Mouse (Mus musculus) kidney, postnatal 4 days (tissue): ENCODE data around the gene Rbm10.

Experiments used
- DNase-seq, 2 experiments: peaks; one replicate each; pipeline ENCODE4 v3.0.0; 2021; ENCODE audit warnings: mixed read lengths in 2 of 2

The Rbm10 gene

DNA sequence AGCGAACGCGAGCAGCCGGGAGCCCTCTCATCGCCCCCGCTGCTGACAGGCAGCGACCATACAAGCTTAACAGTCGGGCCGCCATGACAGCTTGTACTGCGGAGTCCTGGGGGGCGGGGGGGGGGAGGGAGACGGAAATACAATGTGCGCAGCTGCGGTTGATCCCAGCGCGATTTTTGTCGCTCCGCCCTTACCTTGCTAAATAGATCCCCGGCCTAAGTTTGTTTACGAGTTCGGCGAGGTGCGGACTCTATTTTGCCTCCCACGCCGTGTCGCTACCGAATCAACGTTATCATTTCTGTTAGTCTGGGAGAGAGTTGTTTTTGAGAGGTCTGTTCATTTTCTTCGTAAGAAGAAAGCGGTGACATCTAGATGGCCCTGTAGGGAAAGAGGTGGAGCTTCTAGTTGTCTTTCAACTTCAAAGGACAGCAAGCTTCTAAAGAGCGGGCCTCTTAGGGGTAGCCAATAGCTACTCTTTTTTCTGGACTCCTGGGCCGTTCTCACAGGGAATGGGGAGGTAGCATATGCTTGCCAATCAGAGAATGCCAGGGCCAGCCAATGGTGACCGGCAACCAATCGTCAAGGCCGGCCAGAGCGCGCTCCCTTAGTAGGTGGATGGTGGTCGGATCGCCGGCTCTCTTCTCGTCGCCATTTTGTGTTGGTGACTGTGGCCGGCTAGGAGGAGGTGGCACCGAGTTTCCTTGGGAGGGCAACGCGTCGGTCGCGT, at the start of gene Rbm10, which contains the start of gene Ndufb11:
Gene Rbm10 (plus strand): TSS at position 328 of the 727 bp plus-strand sequence.
Gene Ndufb11 (minus strand): TSS at position 444 of the 727 bp plus-strand sequence.
- peak; percentile 80 to 90 for DNase-seq

DNA sequence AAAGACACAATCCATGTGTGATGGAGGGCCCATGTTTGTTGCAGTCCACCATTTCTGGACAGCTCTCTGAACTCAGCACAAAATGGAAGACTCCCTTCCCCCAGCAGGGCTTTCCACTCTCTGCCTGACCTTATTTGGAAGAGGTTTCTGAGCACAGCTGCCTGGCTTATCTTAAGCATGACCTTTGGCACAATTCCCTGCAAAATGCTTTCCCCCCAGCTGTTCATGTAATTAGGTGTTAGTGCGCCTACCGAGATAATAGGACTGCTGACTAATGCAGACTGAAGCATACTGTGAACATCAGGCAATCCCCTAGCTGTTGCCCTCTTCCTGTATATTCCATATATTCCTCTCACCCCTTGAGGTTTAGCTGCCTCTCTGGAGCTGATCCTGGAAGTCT, 46.3 kb upstream of the Rbm10 start:
- DNase-seq: peak in 1 of 2 experiments; percentile 9

DNA sequence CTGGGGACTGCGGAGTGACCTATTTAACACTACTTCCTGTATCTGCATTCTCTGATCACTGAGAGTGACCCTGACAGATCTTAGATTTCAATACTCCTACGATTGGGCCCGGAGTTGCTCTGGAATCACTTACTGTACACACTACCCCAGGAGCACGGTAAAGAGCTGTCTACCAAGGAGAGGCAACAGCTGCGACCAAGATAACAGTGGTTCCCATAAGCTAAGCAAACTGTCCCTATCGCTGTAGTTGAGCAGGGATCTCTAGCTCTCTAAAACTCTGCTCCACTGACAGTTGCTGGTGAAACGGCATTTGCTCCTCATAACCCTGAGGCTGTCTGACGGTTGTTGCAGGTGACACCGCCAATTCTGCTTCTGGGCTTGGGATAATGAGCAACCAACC, 44.6 kb upstream of the Rbm10 start:
- DNase-seq: no peak

DNA sequence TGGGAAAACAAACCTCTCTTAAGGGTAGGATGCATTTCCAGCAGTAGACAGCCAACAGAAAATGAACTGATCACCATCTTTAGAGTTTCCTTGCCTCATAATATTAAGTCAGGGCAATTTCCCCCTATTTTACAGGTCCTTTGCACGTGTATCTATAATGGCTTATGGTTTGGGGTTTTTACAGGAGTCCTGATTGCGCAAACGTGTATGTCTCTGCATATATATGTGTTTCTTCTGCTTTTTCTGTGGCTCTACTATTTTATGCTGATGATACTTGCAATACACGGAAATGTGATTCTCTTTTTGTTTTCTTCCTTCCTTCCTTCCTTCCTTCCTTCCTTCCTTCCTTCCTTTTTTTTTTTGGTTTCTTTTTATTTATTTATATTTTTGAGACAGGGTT, 43.4 kb upstream of the Rbm10 start:
- no peak for DNase-seq

DNA sequence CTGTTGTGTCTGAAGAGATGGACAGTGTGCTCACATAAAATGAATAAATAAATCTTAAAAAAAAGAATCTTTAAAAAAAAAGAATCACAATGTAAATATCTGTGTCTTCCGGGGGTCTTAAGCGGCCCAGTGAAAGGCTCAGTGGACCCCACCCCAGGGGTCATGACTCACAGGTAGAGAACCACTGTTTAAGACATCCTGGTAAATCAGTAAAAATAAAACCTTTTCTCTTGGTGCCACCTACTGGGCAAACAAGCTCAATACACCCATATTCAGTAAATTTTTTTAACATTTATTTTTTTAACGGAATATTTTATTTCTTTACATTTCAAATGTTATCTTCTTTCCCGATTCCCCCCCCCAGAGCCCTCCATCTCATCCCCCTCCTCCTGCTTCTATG, 29.3 kb upstream of the Rbm10 start:
- no peak for DNase-seq

DNA sequence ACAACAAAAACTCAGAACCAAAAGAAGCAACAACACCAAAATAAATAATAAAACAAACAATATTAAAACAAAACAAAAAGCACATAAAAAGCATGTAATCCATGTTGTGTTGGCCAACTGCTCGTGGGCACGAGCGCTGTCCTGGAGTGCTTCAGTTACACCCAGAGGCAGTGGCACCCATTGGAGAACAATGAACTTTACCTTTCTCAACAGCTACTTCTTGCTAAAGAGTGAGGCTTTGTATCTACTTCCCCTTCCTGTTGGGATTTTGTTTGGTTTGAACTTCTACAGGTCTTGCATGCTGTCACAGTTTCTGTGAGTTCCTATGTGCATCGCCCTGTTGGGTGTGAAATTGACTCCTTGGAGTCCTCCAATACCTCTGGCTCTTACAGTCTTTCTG, 8.8 kb upstream of the Rbm10 start:
- DNase-seq: no peak

DNA sequence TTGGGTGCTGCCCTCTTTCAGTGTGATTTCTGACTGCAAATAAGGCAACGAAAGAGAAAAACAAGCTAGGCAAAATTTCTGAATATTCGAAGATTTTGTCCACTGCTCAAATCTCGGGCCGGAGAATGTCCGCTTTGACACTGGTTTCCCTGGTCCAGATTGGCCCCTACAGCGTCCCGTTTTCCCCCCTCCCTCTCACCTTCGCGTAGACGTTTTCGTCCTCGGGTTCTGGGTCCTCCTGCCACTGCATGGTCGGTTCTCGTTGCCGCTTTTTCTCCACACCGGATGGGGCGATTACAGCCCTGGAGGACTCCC, 485 bp upstream of the Rbm10 start:
- DNase-seq: no peak

DNA sequence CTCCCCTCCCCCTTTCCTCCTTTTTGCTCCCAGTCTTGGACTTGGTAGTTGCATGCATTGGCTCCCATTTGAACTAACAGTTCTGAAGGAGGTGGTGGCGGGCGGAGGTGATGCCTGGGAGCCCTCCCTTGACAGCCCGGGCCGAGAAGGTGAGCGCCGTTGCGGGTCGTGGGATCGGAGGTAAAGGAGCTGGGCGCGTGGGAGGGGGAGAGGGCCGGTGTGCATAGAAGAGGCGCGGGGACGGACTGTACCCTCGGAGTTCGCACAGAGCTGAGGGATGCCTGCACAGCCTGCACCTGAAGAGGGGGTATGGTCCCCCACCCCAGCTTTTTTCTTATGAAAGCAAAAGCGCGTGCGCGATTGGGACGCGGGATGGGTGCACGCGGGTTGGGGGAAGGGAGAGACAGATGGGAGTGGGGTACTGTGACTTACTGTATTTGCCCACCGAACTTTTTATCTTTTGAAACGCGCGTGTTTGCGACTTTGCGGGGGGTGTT, 648 bp downstream of the Rbm10 start:
- no peak for DNase-seq

DNA sequence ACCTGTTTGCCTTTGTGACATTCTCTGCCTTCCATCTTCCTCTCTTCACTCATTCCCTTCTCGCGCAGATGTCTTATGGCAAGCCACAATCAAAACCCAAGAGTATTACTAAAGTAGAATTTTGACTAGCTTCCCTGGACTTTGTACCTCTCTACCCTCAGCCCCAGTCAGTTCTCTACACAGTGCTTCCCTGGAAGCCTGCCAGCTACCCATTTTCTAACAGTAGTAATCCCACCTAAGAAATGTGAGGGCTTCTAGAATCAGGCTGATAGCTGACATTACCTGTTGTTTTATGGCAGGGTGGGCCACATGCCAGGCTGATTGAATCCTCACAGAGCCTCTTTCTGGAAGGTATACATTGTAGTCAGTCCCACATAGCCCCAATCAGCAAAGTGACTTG, 20.8 kb downstream of the Rbm10 start:
- DNase-seq: peak in 1 of 2 experiments; percentile 22

DNA sequence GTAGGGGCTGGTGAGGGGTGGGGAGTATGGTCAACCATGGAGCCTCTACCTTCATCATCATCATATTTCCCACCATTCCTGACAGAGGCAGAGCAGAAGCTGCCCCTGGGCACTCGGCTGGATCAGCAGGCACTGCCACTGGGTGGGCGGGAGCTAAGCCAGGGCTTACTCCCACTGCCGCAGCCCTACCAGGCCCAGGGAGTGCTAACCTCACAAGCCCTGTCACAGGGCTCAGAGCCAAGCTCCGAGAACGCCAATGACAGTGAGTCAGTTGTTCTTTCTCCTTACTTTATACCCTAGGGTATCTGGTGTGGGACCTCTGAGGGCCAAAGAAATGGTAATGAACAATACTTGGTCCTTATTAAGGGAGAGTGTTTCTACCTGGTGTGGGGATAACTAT, 27.5 kb downstream of the Rbm10 start:
- peak; percentile 13 to 31 for DNase-seq

DNA sequence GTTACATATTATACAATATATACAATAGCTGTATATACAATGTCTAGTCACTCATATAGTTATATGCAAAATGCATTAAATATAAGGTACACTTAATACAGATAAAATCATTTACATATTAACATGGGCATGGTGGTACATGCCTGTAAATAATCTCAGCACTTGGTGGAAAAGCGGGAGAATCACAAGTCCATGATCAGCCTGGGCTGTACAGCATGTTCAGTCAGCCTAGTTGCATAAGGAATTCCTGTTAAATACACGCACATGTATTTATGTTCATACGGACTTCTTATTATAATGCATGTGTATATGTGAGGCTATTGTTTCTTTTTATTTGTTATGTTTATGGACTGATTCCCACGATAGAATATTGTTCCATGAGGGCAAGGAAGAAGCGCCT, 40.3 kb downstream of the Rbm10 start:
- DNase-seq: no peak

DNA sequence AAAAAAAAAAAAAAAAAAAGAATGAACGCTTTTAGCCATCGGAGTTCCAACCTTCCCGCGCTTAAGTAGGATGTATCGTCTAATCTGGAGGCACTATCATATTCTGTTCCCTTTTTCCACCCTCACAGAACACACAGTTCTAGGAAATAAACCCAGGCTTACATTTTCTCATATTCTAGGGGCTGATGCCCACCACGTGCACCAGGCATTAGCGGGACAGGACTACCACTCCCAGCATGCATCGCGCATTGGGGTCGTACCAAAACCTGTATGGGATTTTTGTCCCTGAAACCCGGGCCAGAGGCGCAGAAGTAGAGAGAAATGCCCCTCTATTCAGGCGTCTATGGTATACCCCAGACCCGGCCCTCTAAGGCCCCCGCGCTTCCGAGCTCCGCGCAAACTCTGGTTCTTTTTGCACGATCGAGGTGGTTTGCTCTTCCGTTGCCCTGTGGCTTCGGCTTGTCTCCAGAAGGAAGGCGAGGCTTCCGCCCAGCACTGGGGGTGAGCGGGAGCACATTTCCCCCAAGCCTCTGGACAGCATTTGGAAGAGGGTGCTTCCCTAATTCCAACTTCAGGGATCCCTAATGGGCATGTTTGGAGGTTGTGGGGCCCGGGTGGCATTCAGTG, 40.8 kb downstream of the Rbm10 start, which contains the start of gene Uba1:
Gene Uba1 (plus strand): TSS at position 301 of the 627 bp plus-strand sequence.
- peak; percentile 81 to 87 for DNase-seq

DNA sequence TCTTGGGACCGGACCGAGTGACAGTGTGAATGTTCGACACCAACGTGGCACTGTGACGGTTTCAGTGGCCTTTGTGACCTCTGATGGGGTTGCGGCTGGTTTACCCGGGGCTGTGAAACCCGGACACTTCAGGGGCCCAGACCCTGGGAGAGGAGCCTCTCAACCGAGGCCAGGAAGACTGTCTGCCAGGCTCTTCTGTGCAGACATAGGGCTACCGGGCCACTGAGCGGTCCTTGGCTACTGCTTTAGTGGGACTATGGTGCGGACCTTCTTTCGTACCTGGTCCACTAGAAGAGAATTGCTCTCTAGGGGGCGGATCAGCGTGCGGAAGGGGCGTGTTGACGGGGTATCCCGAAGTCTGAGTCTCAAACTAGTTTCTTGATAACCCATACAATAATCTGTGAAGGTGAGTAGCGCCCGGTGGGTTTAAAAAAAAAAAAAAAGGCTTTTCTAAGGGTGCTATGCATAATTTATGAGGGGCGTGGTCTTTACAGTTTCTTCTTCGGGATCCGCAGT, 41.6 kb downstream of the Rbm10 start:
- peak; percentile 11 to 20 for DNase-seq

DNA sequence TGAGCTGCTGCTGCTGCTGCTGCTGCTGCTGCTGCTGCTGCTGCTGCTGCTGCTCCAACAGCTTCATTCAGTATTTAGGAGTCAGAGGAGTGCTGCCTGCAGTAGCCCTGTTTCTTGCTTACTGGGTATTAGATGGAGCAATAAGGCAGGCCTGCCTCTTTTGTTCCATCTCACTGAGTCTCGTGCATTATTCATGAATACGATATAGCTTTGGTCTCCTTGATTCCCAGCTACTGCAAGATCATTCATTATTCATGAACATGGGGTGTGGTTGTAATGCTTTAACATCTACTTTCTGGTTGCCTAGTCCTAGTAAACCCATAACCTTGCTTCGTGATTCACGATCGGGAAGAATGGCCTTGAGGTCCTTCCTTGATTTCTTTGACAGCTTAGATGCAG, 45.0 kb downstream of the Rbm10 start:
- DNase-seq: peak in 1 of 2 experiments; percentile 7

DNA sequence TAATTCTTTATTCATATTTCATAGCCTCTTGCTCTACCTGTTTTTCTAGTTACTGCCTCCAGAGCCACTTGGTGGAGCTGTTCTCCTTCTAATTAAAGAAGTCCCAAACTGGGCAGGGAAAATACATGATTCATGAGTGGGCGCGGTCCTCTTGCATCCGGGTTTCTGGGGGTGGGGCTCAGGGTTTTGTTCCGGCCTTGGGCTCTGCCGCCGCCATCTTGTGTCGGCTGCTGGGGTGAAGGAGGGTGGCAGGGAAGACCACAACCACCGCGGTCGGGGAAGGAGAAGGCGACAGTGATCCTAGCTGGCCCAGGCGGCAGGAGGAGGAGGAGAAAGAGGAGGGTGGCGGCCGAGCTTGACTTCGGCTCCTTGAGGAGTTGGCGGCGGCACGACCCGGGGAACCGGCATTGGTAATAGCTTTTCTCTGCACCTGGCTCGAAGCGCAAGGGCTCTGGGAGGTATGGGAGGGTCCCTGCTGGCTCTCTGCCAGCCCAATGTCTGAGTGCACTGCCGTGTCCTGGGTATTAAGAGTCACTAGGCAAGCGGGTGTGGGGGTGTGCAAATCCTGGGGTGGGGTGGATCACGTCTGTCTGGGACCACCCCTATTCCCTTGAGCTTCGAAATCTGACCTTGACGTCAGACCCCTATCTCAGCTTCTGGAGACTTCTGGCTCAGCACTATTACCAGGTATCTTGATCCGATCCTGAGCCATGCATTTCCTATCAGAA, 45.6 kb downstream of the Rbm10 start:
- peak; percentile 82 to 91 for DNase-seq

DNA sequence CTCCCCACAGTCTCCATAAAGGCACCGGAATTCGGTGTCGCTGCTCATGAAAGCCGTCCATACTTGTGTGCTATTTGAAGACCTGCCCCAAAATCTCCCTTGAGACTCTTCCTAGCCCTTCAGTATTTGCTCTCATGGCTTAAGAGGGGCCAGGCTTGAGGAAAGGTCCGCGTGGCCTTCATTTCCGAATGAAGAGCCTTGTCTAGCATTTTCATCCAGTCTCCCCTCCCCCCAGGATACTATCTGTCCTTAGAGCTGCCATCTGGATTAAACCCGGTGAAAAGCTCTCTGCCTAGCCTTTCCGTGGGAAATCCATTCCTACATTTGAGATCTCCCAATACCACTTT, 46.1 kb downstream of the Rbm10 start:
- DNase-seq: no peak

DNA sequence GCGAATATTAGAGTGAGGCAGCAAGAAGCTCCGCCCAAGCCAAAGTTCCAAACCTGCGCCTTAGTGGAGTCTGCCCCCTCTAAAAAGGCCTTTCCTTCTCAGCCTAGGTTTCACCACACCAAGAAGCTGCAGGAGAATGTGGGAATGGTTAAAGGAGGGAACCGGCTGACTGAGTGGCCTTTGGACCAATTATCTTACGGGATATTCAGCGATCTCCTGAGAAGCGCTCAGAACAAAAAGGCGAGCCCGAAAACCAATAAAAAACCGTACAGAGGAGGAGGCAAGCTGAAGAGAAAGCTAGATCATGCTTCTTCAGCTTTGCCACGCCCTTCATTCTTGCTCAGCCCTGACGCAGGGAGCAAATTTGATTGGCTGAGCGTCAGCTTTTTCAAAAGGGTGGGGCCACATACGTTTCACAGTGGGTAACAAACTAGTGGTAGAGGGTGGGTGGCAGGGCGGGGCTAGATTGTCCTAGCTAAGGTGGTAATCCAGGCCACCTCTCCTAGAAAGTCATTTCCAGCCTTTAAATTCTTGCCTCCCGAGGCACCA, 70.3 kb downstream of the Rbm10 start, which contains the start of gene Cdk16:
Gene Cdk16 (plus strand): TSS at position 436 of the 549 bp plus-strand sequence.
- peak; percentile 85 to 92 for DNase-seq

DNA sequence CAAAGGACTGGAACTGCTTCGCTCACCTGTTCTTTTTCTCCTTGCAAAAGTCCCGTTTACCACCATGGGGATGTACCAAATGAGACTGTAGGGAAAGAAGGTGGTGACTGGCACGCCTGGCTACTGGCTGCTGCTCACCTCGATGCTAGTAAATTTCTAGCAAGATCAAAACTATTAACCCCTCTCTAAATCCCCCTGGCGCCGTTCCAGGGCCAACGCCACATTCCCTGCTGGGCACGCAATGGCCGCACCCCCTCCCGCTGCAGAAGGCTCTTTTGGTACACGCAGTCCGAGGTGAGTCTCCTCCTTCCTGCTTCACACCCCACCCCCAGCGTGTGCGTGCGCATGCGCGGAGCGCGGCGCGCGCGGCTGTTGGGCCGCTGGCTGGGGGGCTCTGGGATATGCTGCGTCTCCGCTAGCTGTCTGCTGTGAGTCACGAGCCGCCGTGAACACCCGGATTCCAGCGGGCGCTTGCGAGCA, 70.8 kb downstream of the Rbm10 start:
- peak; percentile 82 to 90 for DNase-seq

DNA sequence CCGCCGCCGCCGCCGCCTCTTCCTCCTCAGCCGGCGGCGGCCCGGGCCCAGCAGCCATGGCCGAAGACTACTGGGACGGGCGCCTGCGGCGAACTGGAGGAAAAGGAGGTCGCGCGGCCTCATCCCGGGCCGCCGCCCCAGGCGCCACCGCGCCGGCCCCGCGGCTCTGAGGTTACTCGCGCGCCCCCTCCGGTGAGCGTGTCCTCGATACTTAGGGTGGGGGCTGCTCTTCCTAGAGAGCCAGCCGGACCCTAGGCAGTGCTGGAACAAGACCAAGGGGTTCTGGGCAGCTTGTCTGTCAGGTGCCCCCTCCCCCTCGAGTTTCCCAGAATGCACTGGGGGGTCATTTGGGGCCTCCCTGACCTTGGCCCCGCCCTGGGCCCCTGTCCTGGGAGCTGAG, 71.3 kb downstream of the Rbm10 start:
- DNase-seq: peak; percentile 70 to 82

DNA sequence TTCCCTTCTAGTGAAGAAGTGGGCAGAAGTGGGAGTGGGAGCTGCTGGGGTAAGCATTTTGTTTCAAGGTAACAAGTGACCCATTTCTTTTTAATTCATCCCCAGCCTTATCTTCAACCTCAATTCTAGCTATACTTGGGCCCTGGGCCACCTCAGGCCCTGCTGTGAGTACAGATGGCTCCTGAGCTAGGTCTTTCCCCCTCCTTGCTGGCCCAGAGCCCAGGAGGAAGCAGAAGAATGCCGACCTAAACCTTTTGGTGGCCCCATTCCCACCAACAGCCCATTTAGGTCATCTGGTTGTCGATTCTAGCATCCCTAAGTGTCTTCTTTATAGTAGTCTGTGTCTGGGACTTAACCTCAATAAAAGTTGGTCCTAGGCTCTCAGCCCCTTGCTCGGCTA, 74.3 kb downstream of the Rbm10 start:
- DNase-seq: no peak

DNA sequence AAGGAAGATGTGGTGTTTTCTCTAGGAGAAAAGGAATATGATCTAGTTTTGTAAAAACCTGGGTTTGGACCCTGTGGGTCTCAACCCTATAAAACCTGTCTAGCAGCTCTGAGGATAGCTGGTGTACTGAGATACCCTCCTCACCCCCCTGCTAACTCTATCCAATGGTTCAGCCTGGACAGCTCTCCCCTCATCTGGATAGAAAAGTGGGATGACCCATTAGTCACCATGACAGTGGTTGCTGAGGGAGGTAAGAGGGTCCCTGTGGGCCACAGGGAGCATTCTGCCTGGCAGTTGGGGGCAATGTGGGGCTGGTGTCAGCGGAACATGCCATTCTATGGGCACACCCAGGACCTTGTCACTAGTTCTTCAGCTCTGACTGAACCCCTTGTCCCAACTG, 75.3 kb downstream of the Rbm10 start:
- no peak for DNase-seq

DNA sequence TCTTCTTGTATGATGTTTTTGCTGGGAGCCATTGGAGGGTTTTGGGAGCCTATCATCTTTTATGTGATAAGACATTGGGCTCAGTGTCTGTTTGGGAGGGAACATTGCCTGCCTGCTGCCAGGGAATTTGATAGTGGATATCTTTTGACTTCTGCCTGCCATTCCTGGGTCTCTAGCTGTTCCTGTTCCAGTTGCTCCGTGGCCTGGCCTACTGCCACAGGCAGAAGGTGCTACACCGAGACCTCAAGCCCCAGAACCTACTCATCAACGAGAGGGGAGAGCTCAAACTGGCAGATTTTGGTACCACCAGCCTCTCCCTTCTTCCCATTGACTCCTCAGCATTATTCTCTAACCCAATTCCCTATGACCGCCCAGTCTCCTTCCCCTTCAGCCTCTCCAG, 78.5 kb downstream of the Rbm10 start:
- DNase-seq: no peak
